Mouse (Mus musculus) mature B cell (primary cell): ENCODE data around the gene Mei1.

ENCODE experiments used
- in situ Hi-C: fragments of 300-500 bp; cut with MboI; formaldehyde crosslinking; loops from 2 replicates; pipeline ENCODE4 v1.14.3; 2019

Mei1 gene

DNA sequence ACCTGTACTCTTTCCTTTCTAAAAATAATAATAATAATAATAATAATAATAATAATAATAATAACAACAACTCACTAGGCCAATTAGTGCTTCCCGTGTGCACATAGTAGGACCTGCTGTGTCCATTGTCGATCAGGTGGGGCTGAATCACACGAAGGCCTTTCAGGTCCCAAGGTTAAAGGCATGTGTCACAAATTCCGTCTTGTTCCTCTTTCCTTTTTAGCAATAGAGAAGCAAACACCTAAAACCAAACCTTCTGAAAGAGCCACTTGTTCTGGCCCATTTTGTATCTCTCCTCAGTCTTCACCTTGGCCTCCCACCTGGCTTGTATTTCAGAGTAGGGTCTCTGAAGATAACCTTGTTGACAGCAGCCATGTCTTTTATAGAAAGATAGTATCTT lies 81.4 kb downstream of the Mei1 start:
- in situ Hi-C loops: no loop called here

DNA sequence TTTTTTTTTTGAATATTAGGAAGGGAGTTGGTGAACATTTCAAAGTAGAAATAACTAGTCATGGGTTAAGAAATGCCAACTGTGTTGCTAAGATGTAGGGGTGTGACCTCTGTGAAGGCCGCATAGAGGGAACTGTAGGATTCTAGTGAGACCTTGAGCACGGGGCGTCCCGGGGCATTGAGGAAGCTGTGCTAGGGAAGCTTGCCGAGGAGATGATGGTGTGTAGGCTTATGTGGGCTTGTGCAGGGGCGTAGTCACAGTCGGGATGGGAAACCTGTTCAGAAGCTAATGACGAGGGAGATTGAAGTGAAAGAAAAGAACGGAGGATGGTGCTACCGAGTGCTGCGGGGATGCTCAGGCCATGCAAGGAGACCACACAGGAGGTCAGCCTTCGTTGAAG lies 82.2 kb downstream of the Mei1 start:
- in situ Hi-C loops: no loop called here

DNA sequence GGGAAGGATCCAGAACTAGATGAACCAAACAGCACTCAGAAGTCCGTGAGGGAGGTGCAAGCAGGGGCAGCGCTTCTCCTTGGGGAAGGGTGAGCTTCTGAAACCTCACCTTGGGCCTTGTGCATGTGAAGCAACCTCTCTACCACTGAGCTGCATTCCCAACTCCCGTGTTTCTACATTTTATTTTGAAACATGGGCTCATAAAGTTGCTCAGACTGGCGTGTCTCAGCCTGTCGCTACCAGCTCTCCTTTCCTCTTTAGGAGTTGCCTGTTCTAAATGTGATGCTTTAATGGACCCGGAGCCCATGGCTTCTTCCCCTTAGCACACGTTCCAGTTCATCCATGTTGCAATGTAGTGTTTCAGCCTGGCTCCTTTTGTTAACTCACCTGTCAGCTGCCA lies 82.6 kb downstream of the Mei1 start:
- in situ Hi-C loops: no loop called here

DNA sequence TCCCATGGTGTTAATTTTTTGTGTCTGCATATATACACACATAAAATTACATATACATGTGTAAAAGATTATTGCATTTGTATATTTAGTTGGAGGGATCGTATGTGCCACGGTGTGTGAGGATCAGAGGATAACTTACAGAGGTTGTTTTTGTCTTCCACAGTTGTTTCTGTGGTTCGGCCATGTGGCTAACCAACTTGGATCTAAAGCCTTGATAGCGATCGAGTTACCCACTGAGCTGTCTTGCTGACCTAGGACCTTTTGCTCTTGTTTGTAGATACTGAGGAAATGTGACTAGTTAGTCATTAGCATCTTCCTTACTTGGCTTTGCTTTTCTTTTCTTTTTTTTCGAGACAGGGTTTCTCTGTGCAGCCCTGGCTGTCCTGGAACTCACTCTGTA lies 86.5 kb downstream of the Mei1 start:
- in situ Hi-C loops: no loop called here

DNA sequence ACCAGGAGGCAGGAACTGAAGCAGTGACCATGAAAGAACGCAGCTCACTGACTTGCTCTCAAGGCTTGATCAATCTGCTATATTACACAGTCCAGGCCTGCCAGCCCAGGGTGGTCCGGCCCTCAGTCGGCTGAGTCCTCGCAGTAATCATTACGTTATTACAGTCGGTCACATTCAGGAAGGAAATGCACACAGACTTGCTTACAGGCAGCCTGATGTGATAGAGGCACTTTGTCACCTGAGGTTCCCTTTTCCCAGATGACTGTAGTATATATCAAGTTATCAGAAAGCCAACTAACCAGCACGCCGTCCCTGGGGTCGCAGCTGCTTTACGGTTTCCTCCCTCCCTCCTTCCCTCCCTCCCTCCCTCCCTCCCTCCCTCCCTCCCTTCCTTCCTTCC lies 87.1 kb downstream of the Mei1 start:
- in situ Hi-C loops: no loop called here

DNA sequence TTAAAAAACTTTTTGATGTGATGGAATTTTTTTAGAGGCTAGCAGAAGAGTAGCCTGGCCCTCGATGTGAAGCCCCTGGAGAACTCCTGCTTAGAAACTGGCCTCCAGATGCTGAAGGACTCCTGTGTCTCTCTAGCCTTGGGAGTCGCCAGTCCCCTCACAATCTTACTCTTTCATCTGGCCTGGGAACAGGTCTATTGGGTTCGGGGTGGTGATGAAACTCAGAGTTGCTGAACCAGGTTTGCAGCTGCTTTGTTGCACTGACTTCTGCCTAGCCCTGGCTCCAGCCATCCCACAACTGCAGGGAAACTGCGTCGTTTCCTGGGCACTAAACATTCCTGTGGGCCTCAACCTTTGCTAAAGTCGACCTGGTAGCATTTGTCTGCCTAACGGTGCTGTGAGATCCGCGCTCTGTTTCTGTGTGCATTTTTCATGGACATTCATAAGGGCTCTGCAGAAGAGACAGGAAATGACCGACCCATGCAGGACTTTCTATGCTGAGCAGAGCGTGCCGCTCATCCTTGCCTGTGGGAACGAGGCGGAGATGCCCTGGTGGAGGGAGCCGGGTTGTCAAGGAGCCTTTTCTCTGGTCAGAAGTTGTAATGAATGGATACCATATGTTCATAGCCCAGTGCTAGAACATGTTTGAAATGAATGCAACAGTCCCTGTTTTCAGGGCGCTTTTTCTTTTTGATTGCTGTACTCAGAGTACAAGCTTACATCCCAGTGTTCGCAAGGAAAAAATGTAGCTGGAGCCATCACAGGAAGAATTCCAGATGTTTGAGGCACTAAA lies 88.6 kb downstream of the Mei1 start:
- in situ Hi-C loops: no loop called here

DNA sequence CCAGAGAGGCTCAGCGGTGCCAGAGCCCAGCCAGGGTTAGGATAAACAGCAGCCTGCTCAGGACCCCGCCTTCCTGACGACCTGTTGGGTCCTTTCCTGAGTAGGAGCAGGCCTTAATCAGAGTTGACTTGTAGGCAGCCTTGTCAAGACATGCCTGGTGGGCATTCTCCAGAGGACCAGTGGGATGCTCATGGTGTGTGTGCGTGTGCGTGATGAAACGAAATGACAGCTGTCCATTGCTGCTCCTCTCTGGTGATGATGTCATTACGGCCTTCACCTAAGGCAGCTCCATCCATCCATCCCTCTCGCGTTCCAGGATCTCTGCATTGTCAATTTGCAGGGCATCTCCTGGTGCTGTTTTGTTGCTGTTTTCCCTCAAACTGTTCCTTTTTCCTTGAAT lies 89.7 kb downstream of the Mei1 start:
- in situ Hi-C loops: no loop called here

DNA sequence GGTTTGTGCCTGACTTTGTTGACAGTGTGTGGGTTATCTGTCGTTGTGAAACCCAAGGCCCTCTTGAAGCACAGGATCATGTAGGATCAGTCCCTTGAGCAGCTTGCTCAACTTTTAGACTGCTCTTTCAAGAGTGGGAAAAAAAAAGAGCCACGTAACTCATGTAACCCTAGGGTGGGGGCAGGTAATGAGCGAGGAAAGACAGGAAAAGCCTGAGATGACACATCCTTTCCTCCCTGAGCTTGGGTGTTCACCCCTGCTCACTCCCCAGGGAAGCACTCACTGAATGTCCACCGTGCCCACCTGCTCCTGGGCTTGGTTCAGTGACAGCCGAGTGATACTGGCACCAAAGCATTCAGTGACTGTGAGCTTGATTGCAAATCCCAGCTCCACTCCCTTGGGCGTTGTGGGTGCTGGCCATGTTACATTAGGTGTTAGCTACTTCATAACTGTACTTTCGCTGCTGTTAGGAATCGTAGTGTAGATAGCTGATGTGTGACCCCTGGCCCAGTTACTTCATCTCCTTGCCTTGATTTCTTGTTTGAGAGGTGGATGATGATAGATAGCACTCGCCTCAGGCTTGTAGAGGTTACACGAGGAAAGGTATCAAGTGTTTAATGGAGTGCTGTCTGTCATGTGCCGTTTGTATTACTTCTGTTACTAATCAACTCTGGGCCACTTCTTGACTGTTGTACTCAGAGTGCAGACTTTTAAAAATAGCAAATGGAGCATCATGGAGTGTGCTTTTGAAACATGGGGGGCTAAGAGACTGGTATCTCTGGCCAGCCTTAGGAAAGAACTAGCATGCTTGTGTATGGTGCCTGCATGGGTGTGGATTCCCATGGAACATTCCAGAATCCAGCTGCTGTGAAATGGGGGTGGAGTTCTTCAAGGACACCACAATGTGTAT lies 91.2 kb downstream of the Mei1 start:
- in situ Hi-C loops: no loop called here

DNA sequence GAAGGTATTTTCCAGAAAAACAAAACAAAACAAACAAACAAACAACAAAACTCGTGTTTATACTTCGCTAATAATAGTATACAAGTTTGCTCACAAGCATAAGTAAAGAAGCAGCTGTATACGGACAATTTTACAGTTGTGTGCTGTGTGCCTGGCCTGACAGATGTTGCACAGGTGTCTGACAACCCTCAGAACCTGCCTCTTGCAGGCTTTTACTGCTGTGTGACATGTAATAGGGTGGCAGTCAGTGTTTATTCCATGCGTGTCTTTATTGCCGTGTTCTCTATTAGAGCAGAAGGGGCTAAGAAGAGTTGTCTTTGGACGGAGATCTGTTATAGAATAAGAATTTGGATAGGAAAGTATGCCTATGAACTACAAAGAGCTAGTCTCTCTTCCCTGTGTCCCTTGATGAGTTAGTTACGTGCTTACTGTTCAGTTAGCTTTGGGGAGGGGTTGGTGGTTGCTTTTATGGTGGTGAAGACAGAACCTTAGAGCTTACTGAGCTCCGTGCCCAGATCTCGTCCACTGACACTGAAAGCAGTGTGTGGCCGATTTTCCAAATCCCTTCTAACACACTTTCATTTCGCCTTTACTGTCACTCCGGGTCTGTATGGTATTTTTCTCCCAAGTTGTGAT lies 92.3 kb downstream of the Mei1 start:
- in situ Hi-C loops: no loop called here

DNA sequence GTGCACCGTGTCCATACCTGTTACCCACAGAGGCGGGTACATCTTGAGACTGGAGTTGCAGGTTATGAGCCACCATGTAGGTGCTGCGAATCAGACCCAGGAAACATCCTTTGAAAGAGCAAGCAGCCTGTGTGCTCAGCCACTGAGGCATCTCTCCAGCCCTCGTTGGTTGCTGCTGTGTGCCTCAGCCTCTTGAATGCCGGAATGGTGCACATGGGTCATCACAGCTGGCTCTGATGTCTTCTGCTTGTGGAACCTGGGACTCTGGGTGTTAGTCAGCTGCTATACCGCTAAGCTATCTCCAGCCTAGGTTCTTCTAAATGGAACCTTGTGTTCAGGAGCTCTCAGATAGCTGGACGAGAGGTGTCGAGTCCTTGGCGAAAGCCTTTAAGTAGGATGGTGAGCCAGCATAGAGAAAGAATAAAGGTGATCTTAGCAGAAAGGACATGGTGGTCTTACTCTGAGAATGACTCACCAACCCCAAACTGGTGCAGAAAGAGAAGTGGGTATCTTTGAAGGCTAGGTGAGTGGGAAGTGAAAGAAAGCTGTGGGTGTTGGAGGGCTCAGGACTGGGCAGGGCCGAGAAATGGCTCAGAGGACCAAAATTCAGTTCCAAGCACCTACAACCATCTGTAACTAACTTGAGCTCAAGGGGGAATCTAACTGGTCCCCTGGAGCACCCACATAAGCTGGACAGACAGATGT lies 93.7 kb downstream of the Mei1 start:
- in situ Hi-C loops: no loop called here

DNA sequence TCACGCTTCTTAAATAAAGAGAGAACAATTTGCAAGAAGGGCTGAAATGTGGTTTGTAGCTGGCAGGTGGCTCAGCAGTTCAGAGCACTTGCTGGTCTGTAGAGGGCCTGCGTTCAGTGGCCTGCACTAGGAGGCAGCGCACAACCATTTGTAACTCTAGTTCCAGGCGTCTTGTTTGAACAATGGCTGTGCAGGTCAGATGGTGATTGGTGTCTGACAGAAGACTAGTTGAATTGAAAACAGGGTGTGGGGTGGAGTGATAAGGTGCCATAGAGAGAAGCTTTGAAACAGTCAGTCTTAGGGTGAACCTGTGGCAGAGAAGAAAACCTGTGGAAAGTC lies 94.2 kb downstream of the Mei1 start:
- in situ Hi-C loops: no loop called here

DNA sequence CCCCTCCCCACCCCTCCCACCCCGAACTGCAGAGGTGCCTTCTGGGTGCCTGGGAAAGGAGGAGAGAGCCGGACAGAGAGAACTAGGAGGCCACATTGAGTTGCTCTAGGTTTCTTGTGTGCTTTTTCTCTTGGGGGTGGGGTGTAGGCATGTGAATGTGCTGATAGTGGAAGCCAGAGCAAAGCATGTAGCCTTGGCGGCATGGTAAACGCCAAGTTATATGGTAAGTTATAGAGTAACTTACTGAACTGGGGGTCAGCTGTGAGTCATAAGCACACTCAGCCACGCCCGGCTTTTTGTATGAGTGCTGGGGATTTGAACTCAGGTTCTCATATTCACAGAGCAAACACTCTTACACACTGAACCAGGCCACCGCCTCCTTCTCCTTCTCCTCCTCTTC lies 94.7 kb downstream of the Mei1 start:
- in situ Hi-C loops: no loop called here

DNA sequence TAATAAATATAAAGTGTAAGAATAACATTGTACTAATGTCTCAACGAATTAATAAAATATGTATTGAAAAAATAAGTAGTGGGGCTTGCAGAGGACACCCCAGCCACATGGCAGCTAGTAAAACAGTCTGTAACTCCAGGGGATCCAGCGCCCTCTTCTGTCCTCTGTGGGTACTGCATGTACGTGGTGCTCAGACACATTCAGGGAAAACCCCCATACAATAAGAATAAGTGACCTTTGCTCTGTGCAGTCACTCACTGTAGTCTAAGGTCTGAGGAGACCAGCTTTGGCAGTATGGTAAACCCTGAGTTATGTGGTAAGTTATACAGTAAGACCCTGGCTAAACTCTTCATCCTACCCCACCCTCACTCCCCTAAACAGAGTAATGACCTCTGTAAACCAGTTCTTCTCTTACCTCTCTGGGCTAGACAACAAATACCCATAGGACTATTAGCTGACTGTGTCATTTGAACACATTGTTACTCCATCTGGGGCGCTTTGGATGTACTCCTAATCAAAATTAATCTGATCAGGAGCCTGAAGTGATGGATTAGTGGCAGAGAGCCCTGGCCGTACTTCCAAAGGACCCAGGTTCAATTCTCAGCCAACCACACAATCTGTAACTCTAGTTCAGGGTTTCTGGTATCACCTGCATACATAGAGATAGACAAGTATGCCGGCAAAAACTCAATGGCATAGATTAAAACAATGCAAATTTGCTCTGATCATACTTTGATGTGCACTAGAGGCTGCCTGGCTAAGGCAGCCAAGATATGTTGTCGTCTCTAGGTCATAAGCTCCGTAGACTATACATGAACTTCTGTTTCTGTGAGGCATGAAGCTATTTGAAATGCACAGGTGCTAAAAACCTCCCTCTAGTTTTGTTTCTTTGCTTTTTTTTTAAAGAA lies 95.8 kb downstream of the Mei1 start:
- in situ Hi-C loops: no loop called here

DNA sequence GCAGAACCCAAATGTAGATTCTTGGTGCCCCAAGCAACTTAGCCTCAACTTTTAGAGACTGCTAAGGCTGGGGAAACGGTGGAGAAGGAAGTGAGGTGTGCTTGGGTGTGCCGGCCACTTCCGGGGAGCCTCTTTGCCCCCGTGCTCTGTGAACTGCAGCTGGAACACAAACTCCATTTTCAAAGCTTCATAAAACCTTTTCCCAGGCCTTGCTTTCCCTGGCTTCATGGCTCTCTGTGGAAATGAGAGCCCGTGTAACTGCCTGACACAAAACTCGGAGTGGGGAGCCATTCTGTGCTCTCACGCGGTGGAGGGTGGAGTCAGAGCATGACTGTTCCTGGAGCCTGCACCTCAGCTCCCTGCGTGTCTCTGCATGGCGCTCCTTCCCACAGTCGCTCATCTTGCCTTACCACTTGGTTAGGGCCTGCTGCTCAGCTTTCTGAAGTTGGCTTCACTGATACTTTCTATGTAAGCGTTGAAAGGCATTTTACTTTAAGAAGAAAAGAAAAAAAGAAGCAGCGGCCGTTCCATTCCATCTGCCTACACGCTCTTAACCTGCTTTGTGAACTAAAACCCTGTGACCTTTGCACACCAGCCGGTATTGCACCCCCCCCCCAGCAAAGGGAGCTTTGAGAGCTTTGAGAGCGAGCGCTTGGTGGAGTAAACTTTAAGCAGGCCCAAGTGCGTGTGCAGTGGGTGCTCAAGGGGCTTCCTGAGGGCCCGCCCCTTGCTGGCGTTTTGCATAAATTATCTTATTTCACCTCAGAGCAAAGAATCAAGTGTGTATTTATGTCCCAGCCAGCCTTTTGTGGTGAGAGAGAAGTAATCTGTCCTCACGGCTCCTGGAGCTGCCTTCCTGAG lies 96.7 kb downstream of the Mei1 start:
- in situ Hi-C loops: no loop called here

DNA sequence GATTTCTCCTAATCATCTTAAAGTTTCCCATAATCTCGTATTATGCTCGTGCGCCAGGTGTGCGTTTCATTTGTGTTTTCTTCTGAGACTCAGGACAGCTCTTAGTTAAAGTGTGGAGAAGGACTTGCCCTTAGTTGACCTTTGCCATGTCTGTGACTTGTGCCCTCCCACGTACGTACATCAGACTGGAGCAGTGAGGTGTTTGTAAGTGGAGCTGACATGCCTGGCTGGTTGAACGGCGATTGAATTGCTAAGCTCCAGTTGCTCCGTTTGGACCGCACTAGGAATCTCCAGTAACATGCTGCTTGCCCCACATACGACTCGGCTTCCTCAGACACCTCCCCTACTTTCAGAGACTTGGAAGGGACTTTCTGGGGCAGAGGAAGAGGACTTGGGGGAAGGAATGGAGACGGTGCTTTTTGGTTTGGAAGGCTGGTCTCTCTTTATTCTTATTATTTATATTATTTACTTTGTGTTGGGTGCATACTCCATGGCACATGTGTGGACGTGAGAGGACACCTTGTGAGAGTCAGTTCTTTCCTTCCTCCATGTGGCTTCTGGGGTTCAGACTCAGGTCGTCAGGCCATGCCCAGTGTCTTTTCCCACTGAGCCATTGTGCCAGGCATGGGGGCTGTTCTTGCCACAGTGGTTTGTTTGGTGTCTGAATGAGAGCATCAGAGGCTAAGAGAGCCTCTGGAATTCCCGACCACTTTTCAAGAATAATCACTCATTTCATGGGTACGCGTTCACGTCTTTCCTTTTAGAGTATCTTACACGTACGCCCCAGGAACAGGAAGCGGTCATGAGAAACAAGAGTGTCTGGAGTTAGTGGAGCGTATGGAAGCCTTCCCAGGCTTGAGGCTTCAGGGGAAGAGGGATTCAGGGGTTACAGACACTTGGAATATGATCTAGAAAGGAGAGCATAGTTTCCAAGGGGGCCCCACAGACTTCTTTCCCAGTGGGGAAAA lies 97.7 kb downstream of the Mei1 start:
- in situ Hi-C loops: no loop called here

DNA sequence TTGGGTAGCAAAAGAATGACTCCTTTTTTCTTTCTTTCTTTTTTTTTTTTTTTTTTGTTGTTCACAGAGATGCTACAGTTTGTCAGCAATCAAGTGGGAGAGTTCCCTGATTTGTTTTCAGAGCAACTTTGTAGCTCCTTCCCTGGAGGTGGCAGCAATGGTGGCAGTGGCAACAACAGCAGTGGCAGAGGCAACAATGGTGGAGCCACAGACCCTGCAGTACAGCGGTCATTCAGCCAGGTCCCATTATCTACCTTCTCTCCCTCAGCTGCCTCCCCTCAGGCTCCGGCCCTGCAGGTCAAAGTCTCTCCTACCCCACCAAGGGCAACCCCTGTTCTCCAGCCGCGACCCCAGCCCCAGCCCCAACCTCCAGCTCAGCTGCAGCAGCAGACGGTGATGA lies 99.9 kb downstream of the Mei1 start:
- in situ Hi-C loops: no loop called here

DNA sequence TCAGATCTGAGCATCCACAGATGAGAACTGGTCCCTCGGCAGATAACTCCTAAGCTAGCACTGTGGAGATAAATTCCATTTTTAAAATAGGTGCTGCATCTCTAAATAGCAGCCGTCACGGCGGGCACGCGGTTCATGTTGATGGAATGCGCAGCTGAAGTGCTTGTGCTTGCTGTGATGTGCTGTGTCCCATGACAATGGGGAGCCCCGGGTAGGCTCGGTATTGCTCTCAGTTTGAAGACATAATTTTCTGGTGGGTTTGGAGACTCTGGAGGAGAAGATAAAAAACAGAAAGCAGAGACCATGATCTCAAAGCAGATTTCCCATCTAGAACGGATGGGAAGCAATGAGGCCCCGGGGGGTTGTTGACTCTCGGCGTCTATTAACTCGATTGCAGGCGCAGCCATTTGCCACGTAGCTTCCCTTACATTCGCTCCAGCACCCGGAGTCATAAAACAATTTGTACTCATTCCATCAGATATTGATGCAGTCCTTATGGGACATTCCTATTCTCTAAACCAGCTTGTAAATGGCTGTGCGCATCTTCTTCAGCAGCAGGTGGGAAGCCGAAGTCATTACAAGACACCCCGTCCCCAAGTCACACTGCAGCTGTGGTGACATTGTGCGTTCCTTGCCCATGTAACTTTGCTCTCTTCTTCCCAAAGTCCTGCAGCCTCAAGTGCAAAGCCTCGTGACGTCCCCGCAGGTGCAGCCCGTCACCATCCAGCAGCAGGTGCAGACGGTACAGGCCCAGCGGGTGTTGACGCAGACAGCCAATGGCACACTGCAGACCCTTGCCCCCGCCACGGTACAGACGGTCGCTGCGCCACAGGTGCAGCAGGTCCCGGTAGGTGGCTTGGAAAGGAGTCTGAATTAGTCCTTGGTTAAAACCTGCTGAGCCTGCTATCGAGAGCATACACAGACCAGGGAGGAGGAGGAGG lies 100.9 kb downstream of the Mei1 start:
- in situ Hi-C loops: no loop called here

DNA sequence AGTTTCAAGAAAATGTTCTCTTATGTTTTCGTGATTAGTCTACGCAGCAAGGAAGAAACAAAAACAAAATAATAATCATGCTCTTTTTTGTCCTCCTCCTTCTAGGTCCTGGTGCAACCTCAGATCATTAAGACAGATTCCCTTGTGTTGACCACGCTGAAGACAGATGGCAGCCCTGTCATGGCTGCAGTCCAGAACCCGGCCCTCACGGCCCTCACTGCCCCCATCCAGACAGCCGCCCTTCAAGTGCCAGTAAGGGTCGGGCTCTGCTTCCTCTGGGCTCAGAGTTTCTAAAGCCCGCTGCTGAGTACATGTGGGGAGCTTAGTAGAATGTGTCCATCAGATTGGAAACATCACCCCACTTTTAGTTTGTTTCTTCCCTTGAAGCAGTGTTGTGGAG lies 102.9 kb downstream of the Mei1 start:
- in situ Hi-C loops: no loop called here
